Mouse (Mus musculus) heart, postnatal 36 days (tissue): ENCODE measurements around the gene Mras. TPM values are rescaled to one million over a fixed set of nuclear protein-coding genes. Genes with fewer than 3 reads are reported as not detected.

Experiments used
- total RNA-seq, 2 experiments: library from RNA; stranded (reverse); gene quantifications; 2 replicates each; pipeline ENCODE4 v1.2.3; 2021

The Mras gene
- total RNA-seq, 2 experiments from 2014 or later: 5.2 to 6.5 TPM

Other genes starting within 250 kb of the Mras start
- gene Faiml, start 200.1 kb downstream of the Mras start, total RNA-seq: not detected
- gene Cep70, start 194.0 kb downstream of the Mras start, total RNA-seq: 1 to 10 TPM; 6.4 to 7.7 TPM
- under 1 TPM; 0.30 to 0.69 TPM for gene Esyt3, start 78.8 kb downstream of the Mras start, total RNA-seq
- gene Nme9, start 14.1 kb upstream of the Mras start, total RNA-seq: not detected
- gene Armc8, start 131.5 kb upstream of the Mras start, total RNA-seq: 10 to 100 TPM; 18.9 to 19.4 TPM
- gene Dbr1, start 138.4 kb upstream of the Mras start, total RNA-seq: 1 to 10 TPM; 4.9 to 5.3 TPM
- not detected for gene A4gnt, start 175.1 kb upstream of the Mras start, total RNA-seq
- 1 to 10 TPM; 3.6 to 5.8 TPM for gene Dzip1l, start 192.1 kb upstream of the Mras start, total RNA-seq